Mouse (Mus musculus) erythroblast, embryonic 14.5 days (primary cell): ENCODE measurements around the gene Slc43a2.

Experiments used
- GATA1 ChIP-seq: IDR thresholded peaks from 2 replicates; pipeline ENCODE4 v1.6.1; 2012; ENCODE audit warnings: low read length, inconsistent platforms, mixed read lengths
- TAL1 ChIP-seq: IDR thresholded peaks from 3 replicates; pipeline ENCODE4 v1.6.1; 2012; ENCODE audit warnings: low read length, inconsistent platforms, mixed read lengths

DNA sequence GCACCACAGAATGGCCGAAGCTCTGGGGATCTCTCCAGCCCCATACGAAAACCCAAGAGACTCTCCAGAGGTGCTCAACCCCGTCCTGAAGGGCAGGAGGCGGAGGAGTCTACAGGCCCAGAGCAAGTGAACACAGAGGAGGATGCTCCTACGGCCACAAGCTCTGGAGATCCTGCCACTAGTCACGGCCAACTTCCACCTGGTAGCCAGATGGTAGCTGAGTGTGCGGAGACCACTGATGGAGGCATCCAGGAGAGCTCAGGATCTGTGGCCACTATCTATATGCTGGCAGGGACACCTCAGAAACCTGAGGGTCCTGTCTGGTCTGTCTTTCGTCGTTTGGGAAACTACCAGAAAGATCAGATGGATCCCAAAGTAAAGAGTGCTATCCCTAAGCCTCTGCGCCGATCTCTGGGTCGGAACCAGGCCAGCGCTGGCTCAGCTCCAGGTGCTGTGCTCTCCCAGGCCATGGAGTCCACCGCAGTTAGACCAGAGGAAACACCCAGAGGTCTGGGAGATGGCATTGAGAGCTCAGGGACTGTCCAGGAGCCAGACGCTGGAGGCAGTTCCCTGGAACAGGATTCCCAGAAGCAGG lies 5.9 kb upstream of the Slc43a2 start:
- TF ChIP-seq GATA1 (no peak), TAL1 (no peak)
